Mouse (Mus musculus): Measurements from ENCODE around the gene Arpc5l. TPM values are rescaled to one million over a fixed set of nuclear protein-coding genes. Genes with fewer than 3 reads are reported as not detected.
"Not testable (repeated sequence)": the region's sequence is repeated elsewhere in the genome, so short reads cannot be mapped to it uniquely, and the experiment has no call there.

The Arpc5l gene
- total RNA-seq, 2 experiments from 2014 or later = 77.8 to 79.7 TPM

GRCm38 (mm10) chr2:38999381-38999780 lies 5.8 kb upstream of the Arpc5l start:
- intact Hi-C loops (cut with DNase I) = loop anchor here (2.0 to 10.0 kb wide), 2 partner anchors 73 to 205 kb away; partner anchors contain the start of gene Nr6a1
- DNase-seq = no peak

GRCm38 (mm10) chr2:38999910-39000586 lies 5.1 kb upstream of the Arpc5l start:
- no peak for DNase-seq
- intact Hi-C loops (cut with DNase I) = loop anchor here (2.0 to 10.0 kb wide), 2 partner anchors 73 to 205 kb away; partner anchors contain the start of gene Nr6a1

- DNase-seq = no peak
- intact Hi-C loops (cut with DNase I) = no loop called here
Observed at GRCm38 (mm10) chr2:39000587-39000919, 4.6 kb upstream of the Arpc5l start.

- DNase-seq = no peak
- intact Hi-C loops (cut with DNase I) = no loop called here
Observed at GRCm38 (mm10) chr2:39001866-39002265, 3.3 kb upstream of the Arpc5l start.

- no peak for DNase-seq
- intact Hi-C loops (cut with DNase I) = no loop called here
Observed at GRCm38 (mm10) chr2:39003106-39003505, 2.0 kb upstream of the Arpc5l start.

- DNase-seq = no peak
- intact Hi-C loops (cut with DNase I) = no loop called here
Observed at GRCm38 (mm10) chr2:39003512-39003911, 1.6 kb upstream of the Arpc5l start.

GRCm38 (mm10) chr2:39004372-39004771 lies 776 bp upstream of the Arpc5l start:
- no peak for DNase-seq
- intact Hi-C loops (cut with DNase I) = no loop called here

GRCm38 (mm10) chr2:39005574-39006079 lies 479 bp downstream of the Arpc5l start, which contains the start of gene Rpl35:
Rpl35 (minus strand) TSS chr2:39005624.
- DNase-seq = peak; percentile 31

GRCm38 (mm10) chr2:39006149-39006730 lies 1.1 kb downstream of the Arpc5l start:
- intact Hi-C loops (cut with DNase I) = no loop called here
- no peak for DNase-seq

More at GRCm38 (mm10) chr2:39005574-39006079, 479 bp downstream of the Arpc5l start, which contains the start of gene Rpl35:
- intact Hi-C loops (cut with DNase I) = no loop called here

- DNase-seq = peak; percentile 93
- intact Hi-C loops (cut with DNase I) = no loop called here
Observed at GRCm38 (mm10) chr2:39007865-39008264, 2.7 kb downstream of the Arpc5l start.

GRCm38 (mm10) chr2:39008350-39008851 lies 3.3 kb downstream of the Arpc5l start:
- intact Hi-C loops (cut with DNase I) = no loop called here

GRCm38 (mm10) chr2:39008954-39009365 lies 3.8 kb downstream of the Arpc5l start:
- DNase-seq = no peak
- intact Hi-C loops (cut with DNase I) = no loop called here

More at GRCm38 (mm10) chr2:39008350-39008851, 3.3 kb downstream of the Arpc5l start:
- DNase-seq = no peak

GRCm38 (mm10) chr2:39010144-39010543 lies 5.0 kb downstream of the Arpc5l start:
- DNase-seq; intact Hi-C loops (cut with DNase I): not testable (repeated sequence)

GRCm38 (mm10) chr2:39011264-39011663 lies 6.1 kb downstream of the Arpc5l start:
- no peak for DNase-seq
- intact Hi-C loops (cut with DNase I) = no loop called here

- DNase-seq = no peak
- intact Hi-C loops (cut with DNase I) = no loop called here
Observed at GRCm38 (mm10) chr2:39011971-39012370, 6.8 kb downstream of the Arpc5l start.

- intact Hi-C loops (cut with DNase I) = no loop called here
- no peak for DNase-seq
Observed at GRCm38 (mm10) chr2:39012768-39013279, 7.7 kb downstream of the Arpc5l start.

- intact Hi-C loops (cut with DNase I) = no loop called here
- DNase-seq = no peak
Observed at GRCm38 (mm10) chr2:39016581-39016980, 11.4 kb downstream of the Arpc5l start.

- no peak for DNase-seq
- intact Hi-C loops (cut with DNase I) = no loop called here
Observed at GRCm38 (mm10) chr2:39020004-39020403, 14.9 kb downstream of the Arpc5l start.

- no peak for DNase-seq
- intact Hi-C loops (cut with DNase I) = loop anchor here (10.0 kb wide), 1 partner anchor 163 kb away; the partner anchor contains the start of gene Scai
Observed at GRCm38 (mm10) chr2:39031611-39032010, 26.5 kb downstream of the Arpc5l start.

GRCm38 (mm10) chr2:39040215-39040614 lies 35.1 kb downstream of the Arpc5l start:
- no peak for DNase-seq
- intact Hi-C loops (cut with DNase I) = loop anchor here (10.0 kb wide), 1 partner anchor 65 kb away; no protein-coding TSS in a partner anchor

- intact Hi-C loops (cut with DNase I) = loop anchor here (10.0 kb wide), 1 partner anchor 56 kb away; no protein-coding TSS in a partner anchor
- no peak for DNase-seq
Observed at GRCm38 (mm10) chr2:39048515-39048914, 43.4 kb downstream of the Arpc5l start.

Measured in left cerebral cortex, postnatal 4 days (tissue).